Mouse (Mus musculus) ES-E14 (cell line): ENCODE results near the gene Dcaf10.

ENCODE experiments used
- HCFC1 ChIP-seq: IDR thresholded peaks from 2 replicates; pipeline ENCODE4 v1.6.1; 2012; ENCODE audit warnings: low read length, inconsistent platforms, borderline replicate concordance; ENCODE audit not compliant: insufficient read depth
- MAFK ChIP-seq: IDR thresholded peaks from 2 replicates; pipeline ENCODE4 v1.6.1; 2014; ENCODE audit warnings: mild to moderate bottlenecking, low read depth, low read length, inconsistent platforms; ENCODE audit not compliant: insufficient read depth
- ZC3H11A ChIP-seq: IDR thresholded peaks from 2 replicates; pipeline ENCODE4 v1.6.1; 2012; ENCODE audit warnings: low read depth, mild to moderate bottlenecking, inconsistent platforms, low read length, borderline replicate concordance
- ZNF384 ChIP-seq: IDR thresholded peaks from 2 replicates; pipeline ENCODE4 v1.6.1; 2012; ENCODE audit warnings: low read depth, low read length, inconsistent platforms

GRCm38 (mm10) chr4:45426724-45427457, 85.0 kb downstream of the Dcaf10 start:
- TF ChIP-seq ZC3H11A (no peak), ZNF384 (no peak), HCFC1 (no peak), MAFK (no peak)
